Mouse (Mus musculus): ENCODE data around the gene Armh1. TPM values are rescaled to one million over a fixed set of nuclear protein-coding genes. Genes with fewer than 3 reads are reported as not detected.

Armh1 gene
- total RNA-seq, 1 experiment = 0.18 TPM

DNA sequence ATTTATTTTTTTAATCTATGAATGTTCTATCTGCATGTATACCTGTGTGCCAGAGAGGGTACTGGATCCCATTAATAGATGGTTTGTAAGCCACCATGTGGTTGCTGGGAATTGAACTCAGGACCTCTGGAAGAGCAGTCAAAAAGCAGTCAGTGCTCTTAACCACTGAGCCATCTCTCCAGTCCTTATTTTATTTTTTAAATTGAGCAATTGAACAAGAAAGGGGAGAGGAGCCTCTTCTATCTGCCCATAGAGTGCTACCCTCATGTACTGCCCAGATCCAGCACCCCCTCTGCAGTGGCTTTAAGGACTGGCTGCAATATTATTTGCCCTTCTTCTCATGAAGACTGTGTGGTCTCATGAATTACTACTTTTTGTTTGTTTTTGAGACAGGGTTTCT lies 26.7 kb downstream of the Armh1 start:
- H3K27ac ChIP-seq (ENCODE audit: insufficient read depth, low read depth, low read length, poor library complexity, severe bottlenecking) = no peak overlapping the region
- H3K9me3 ChIP-seq (ENCODE audit: control insufficient read depth, insufficient read depth, low read depth, low read length) = no peaks in the 10 kb centered on the region
- H3K36me3 ChIP-seq (ENCODE audit: control insufficient read depth, insufficient read depth, low read length, poor library complexity, severe bottlenecking) = no peaks in the 10 kb centered on the region
- H3K4me3 ChIP-seq (ENCODE audit: insufficient read depth in 1 of 2, low read depth in 1 of 2, low read length in 2 of 2, poor library complexity in 1 of 2, severe bottlenecking in 1 of 2) = no peak overlapping the region
- DNase-seq (ENCODE audit: low read depth, low spot score) = no peak
- no peak for TF ChIP-seq HCFC1 (IDR thresholded peaks at IDR 0.05; ENCODE audit: borderline replicate concordance, insufficient read depth, low read length)
- TF ChIP-seq CHD2 (IDR thresholded peaks at IDR 0.05; ENCODE audit: low read depth, low read length) = no peak
- no peak for TF ChIP-seq MAFK (IDR thresholded peaks at IDR 0.05; ENCODE audit: insufficient read depth, low read depth, low read length)
- TF ChIP-seq ZNF384 (IDR thresholded peaks at IDR 0.05; ENCODE audit: low read depth, low read length) = no peak
- TF ChIP-seq ZC3H11A (IDR thresholded peaks at IDR 0.05; ENCODE audit: borderline replicate concordance, low read depth, low read length) = no peak
- no peak overlapping the region for H3K9ac ChIP-seq (ENCODE audit: insufficient read depth, low read depth, low read length, poor library complexity, severe bottlenecking)
- peaks cover 0 to 3% of the 10 kb centered on the region in 2 experiments; a peak in 1 of 4 replicates for H3K4me1 ChIP-seq (ENCODE audit: control insufficient read depth in 2 of 2, insufficient read depth in 2 of 2, low read length in 2 of 2, poor library complexity in 1 of 2)
- in situ Hi-C loops (cut with MboI; ENCODE audit: low sequenced_read_pairs in 2 of 2, unreplicated experiment in 2 of 2) = no loop called here

DNA sequence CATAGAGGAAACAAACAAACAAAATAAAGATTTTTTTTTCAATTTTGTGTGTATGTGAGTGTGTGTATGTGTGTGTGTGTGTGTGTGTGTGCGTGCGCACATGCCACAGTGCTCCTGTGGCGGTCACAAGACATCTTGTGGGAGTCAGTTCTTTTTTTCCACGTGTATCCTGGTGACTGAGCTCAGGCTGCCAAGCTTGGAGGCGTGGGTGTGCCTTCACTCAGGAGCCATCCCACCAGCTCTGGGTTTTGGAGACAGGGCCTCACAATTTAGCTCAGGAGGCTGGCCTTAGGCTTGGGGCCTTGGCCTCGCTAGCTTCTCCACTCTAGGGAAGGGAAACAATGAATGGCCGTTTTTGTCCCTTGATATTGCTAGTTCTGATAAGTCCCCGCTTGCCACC lies 27.8 kb downstream of the Armh1 start:
- H3K27ac ChIP-seq (ENCODE audit: insufficient read depth, low read depth, low read length, poor library complexity, severe bottlenecking) = no peak overlapping the region
- no peak overlapping the region for H3K4me3 ChIP-seq (ENCODE audit: insufficient read depth in 1 of 2, low read depth in 1 of 2, low read length in 2 of 2, poor library complexity in 1 of 2, severe bottlenecking in 1 of 2)
- in situ Hi-C loops (cut with MboI; ENCODE audit: low sequenced_read_pairs in 2 of 2, unreplicated experiment in 2 of 2) = no loop called here
- H3K4me1 ChIP-seq (ENCODE audit: control insufficient read depth in 2 of 2, insufficient read depth in 2 of 2, low read length in 2 of 2, poor library complexity in 1 of 2) = peaks cover 0 to 3% of the 10 kb centered on the region in 2 experiments; a peak in 1 of 4 replicates
- H3K9me3 ChIP-seq (ENCODE audit: control insufficient read depth, insufficient read depth, low read depth, low read length) = no peaks in the 10 kb centered on the region
- no peak for DNase-seq (ENCODE audit: low read depth, low spot score)
- TF ChIP-seq HCFC1 (IDR thresholded peaks at IDR 0.05; ENCODE audit: borderline replicate concordance, insufficient read depth, low read length) (no peak), ZNF384 (IDR thresholded peaks at IDR 0.05; ENCODE audit: low read depth, low read length) (no peak), ZC3H11A (IDR thresholded peaks at IDR 0.05; ENCODE audit: borderline replicate concordance, low read depth, low read length) (no peak), CHD2 (IDR thresholded peaks at IDR 0.05; ENCODE audit: low read depth, low read length) (no peak), MAFK (IDR thresholded peaks at IDR 0.05; ENCODE audit: insufficient read depth, low read depth, low read length) (no peak)
- no peaks in the 10 kb centered on the region for H3K36me3 ChIP-seq (ENCODE audit: control insufficient read depth, insufficient read depth, low read length, poor library complexity, severe bottlenecking)
- no peak overlapping the region for H3K9ac ChIP-seq (ENCODE audit: insufficient read depth, low read depth, low read length, poor library complexity, severe bottlenecking)

DNA sequence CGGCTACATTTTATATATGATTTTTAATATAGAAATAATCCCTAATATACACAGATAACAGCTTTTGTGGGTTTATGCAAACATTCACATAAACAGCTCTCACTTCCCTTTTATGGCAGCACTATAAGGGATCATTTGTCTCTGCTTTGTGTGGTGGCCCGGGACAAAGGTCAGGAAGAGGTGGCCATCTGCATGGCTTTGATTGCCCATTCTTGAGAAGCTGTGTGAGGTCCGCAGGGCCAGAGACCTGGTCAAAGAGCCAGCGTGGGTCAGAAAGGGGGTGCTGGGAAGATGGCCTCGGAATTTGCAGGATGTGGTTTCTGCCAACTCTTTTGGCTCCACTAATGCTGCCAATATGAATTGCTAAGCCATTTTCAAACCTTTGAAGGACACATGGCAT lies 28.9 kb downstream of the Armh1 start:
- TF ChIP-seq ZC3H11A (IDR thresholded peaks at IDR 0.05; ENCODE audit: borderline replicate concordance, low read depth, low read length) (no peak), ZNF384 (IDR thresholded peaks at IDR 0.05; ENCODE audit: low read depth, low read length) (no peak), MAFK (IDR thresholded peaks at IDR 0.05; ENCODE audit: insufficient read depth, low read depth, low read length) (no peak), CHD2 (IDR thresholded peaks at IDR 0.05; ENCODE audit: low read depth, low read length) (no peak), HCFC1 (IDR thresholded peaks at IDR 0.05; ENCODE audit: borderline replicate concordance, insufficient read depth, low read length) (no peak)
- in situ Hi-C loops (cut with MboI; ENCODE audit: low sequenced_read_pairs in 2 of 2, unreplicated experiment in 2 of 2) = no loop called here
- H3K4me1 ChIP-seq (ENCODE audit: control insufficient read depth in 2 of 2, insufficient read depth in 2 of 2, low read length in 2 of 2, poor library complexity in 1 of 2) = peaks cover 2 to 3% of the 10 kb centered on the region in 2 experiments; a peak in 1 of 4 replicates
- H3K36me3 ChIP-seq (ENCODE audit: control insufficient read depth, insufficient read depth, low read length, poor library complexity, severe bottlenecking) = no peaks in the 10 kb centered on the region
- H3K27ac ChIP-seq (ENCODE audit: insufficient read depth, low read depth, low read length, poor library complexity, severe bottlenecking) = no peak overlapping the region
- no peaks in the 10 kb centered on the region for H3K9me3 ChIP-seq (ENCODE audit: control insufficient read depth, insufficient read depth, low read depth, low read length)
- no peak overlapping the region for H3K4me3 ChIP-seq (ENCODE audit: insufficient read depth in 1 of 2, low read depth in 1 of 2, low read length in 2 of 2, poor library complexity in 1 of 2, severe bottlenecking in 1 of 2)
- no peak overlapping the region for H3K9ac ChIP-seq (ENCODE audit: insufficient read depth, low read depth, low read length, poor library complexity, severe bottlenecking)
- no peak for DNase-seq (ENCODE audit: low read depth, low spot score)

DNA sequence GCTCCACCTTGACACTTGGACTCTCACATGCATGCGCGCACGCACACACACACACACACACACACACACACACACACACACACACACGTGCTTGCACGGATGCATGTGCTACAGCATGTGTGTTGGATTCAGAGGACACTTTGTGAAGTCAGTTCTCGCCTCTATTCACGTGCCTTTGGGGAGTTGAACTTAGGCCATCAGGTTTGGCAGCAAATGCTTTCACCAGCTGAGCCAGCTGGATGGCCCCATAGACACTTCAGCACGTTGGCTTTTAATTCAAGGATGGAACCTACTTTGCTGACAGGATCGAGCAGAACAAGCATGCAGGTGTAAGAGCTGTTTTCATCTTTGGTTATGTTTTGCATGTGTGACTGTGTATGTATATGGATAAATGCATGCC lies 30.1 kb downstream of the Armh1 start:
- DNase-seq (ENCODE audit: low read depth, low spot score) = no peak
- TF ChIP-seq ZNF384 (IDR thresholded peaks at IDR 0.05; ENCODE audit: low read depth, low read length) (no peak), CHD2 (IDR thresholded peaks at IDR 0.05; ENCODE audit: low read depth, low read length) (no peak), MAFK (IDR thresholded peaks at IDR 0.05; ENCODE audit: insufficient read depth, low read depth, low read length) (no peak), ZC3H11A (IDR thresholded peaks at IDR 0.05; ENCODE audit: borderline replicate concordance, low read depth, low read length) (no peak), HCFC1 (IDR thresholded peaks at IDR 0.05; ENCODE audit: borderline replicate concordance, insufficient read depth, low read length) (no peak)
- Histone ChIP-seq H3K9me3 (ENCODE audit: control insufficient read depth, insufficient read depth, low read depth, low read length) (no peaks in the 10 kb centered on the region), H3K4me3 (ENCODE audit: insufficient read depth in 1 of 2, low read depth in 1 of 2, low read length in 2 of 2, poor library complexity in 1 of 2, severe bottlenecking in 1 of 2) (no peak overlapping the region), H3K36me3 (ENCODE audit: control insufficient read depth, insufficient read depth, low read length, poor library complexity, severe bottlenecking) (no peaks in the 10 kb centered on the region), H3K27ac (ENCODE audit: insufficient read depth, low read depth, low read length, poor library complexity, severe bottlenecking) (no peak overlapping the region), H3K9ac (ENCODE audit: insufficient read depth, low read depth, low read length, poor library complexity, severe bottlenecking) (no peak overlapping the region), H3K4me1 (ENCODE audit: control insufficient read depth in 2 of 2, insufficient read depth in 2 of 2, low read length in 2 of 2, poor library complexity in 1 of 2) (peaks cover 2 to 3% of the 10 kb centered on the region in 2 experiments; a peak in 1 of 4 replicates)
- in situ Hi-C loops (cut with MboI; ENCODE audit: low sequenced_read_pairs in 2 of 2, unreplicated experiment in 2 of 2) = no loop called here
